ENCODE assay signal across 19 mouse cellular contexts in the genomic region with DNA sequence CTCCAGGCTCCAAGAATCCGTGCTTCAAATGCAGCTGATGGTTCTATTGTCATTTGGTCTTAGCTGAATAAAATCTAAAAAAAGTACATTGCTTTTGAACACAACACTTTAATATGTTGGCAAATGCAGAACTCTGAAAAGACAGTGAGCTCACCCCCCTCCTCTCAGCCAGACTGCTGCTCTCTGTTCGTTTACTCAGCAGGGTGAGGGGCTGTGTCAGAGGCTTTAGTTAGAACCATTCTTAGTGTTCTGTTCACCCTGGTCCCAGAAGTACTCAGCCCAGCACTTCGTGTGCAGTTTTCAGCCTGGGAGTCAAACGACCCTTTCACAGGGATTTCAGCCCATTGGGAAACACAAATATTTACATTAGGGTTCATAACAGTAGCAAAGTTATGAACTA. TPM values are rescaled to one million over a fixed set of nuclear protein-coding genes. Genes with fewer than 3 reads are reported as not detected.
"Had no signal": no experiment of that assay in that cellular context is flagged by ENCODE, and none has a peak within 500 bp of the region (broad histone marks: within the 10 kb centered on the region; RNA-seq: fewer than 3 reads in every experiment).

No protein-coding gene starts in this region.

- H3K27me3 ChIP-seq: liver, embryonic 15.5 days; lung, embryonic 15.5 days; midbrain, embryonic 13.5 days; midbrain, embryonic 15.5 days; neural tube, embryonic 12.5 days; stomach, embryonic 15.5 days had no signal

- H3K27ac ChIP-seq: liver, embryonic 15.5 days; lung, embryonic 15.5 days; macrophage; midbrain, embryonic 13.5 days; midbrain, embryonic 15.5 days; neural tube, embryonic 12.5 days; stomach, embryonic 15.5 days; stomach, postnatal 0 days had no signal

- H3K4me1 ChIP-seq: liver, embryonic 15.5 days; midbrain, embryonic 13.5 days; midbrain, embryonic 15.5 days had no signal

- H3K9me3 ChIP-seq: liver, embryonic 15.5 days; lung, embryonic 15.5 days; megakaryocyte, embryonic 14.5 days; midbrain, embryonic 13.5 days; midbrain, embryonic 15.5 days; neural tube, embryonic 12.5 days; stomach, embryonic 15.5 days had no signal

- DNase-seq: liver, postnatal 0 days; lung, adult 2 months; right cerebral cortex, postnatal 14 days; thymus, adult 2 months; thymus, postnatal 25 days; thymus, postnatal 4 days had no signal

- H3K4me3 ChIP-seq: liver, embryonic 15.5 days; lung, embryonic 15.5 days; megakaryocyte, embryonic 14.5 days; midbrain, embryonic 13.5 days; midbrain, embryonic 15.5 days; neural tube, embryonic 12.5 days; stomach, embryonic 15.5 days had no signal

RNA-seq across cellular contexts. Expression of gene Kcnmb3, which starts 23.6 kb away (rescaled TPM):
- total RNA-seq: megakaryocyte progenitor cell, adult 5-6 weeks; midbrain, postnatal 0 days; monocyte, adult 5-6 weeks had no signal
- polyA plus RNA-seq: liver, embryonic 15.5 days; liver, postnatal 0 days; lung, adult 2 months; lung, embryonic 15.5 days; macrophage; urinary bladder, adult 2 months had no signal
